Mouse (Mus musculus) thymus, adult 2 months (tissue): ENCODE measurements around the gene Tec. TPM values are rescaled to one million over a fixed set of nuclear protein-coding genes. Genes with fewer than 3 reads are reported as not detected.
A peak's percentile ranks its signal among the peaks of the same experiment; 100 is the strongest.

Source experiments
- DNase-seq: peaks from one replicate; pipeline ENCODE4 v3.0.0; 2021
- H3K27ac ChIP-seq: fragments of 200-500 bp; 2 replicates; pipeline ENCODE4 v1.5.1; 2012; ENCODE audit warnings: low read length, control low read depth; ENCODE audit not compliant: control insufficient read depth, insufficient read depth
- H3K27me3 ChIP-seq: fragments of 200-500 bp; 2 replicates; pipeline ENCODE4 v1.6.1; 2012; ENCODE audit warnings: mild to moderate bottlenecking, low read length, moderate library complexity, mixed read lengths; ENCODE audit not compliant: control insufficient read depth, insufficient read depth
- H3K36me3 ChIP-seq: fragments of 200-500 bp; 2 replicates; pipeline ENCODE4 v1.6.1; 2012; ENCODE audit warnings: mild to moderate bottlenecking, low read length, moderate library complexity; ENCODE audit not compliant: control insufficient read depth, insufficient read depth
- H3K4me1 ChIP-seq: fragments of 200-500 bp; replicated peaks from 2 replicates; pipeline ENCODE4 v1.6.1; 2012; ENCODE audit warnings: low read length; ENCODE audit not compliant: control insufficient read depth, insufficient read depth
- H3K4me3 ChIP-seq: fragments of 200-500 bp; 2 replicates; pipeline ENCODE4 v1.5.1; 2012; ENCODE audit warnings: mild to moderate bottlenecking, low read length, control low read depth, moderate library complexity; ENCODE audit not compliant: control insufficient read depth, insufficient read depth
- CTCF ChIP-seq: fragments of 200-500 bp; IDR thresholded peaks from 2 replicates; pipeline ENCODE4 v1.5.1; 2012; ENCODE audit warnings: mild to moderate bottlenecking, control low read depth, low read length, moderate library complexity, borderline replicate concordance; ENCODE audit not compliant: control insufficient read depth, poor library complexity, insufficient read depth; ENCODE audit errors: extremely low read depth
- POLR2A ChIP-seq: fragments of 200-500 bp; IDR thresholded peaks from 2 replicates; pipeline ENCODE4 v1.6.1; 2012; ENCODE audit warnings: mild to moderate bottlenecking, low read length, control low read depth, moderate library complexity; ENCODE audit not compliant: control insufficient read depth, poor library complexity, insufficient read depth; ENCODE audit errors: extremely low read depth
- WGBS: fragments of 180-500 bp; shearing (Covaris S2); methylation state at CpG from one replicate; pipeline ENCODE4 v1.1.7; 2018; 5-methylcytosine and 5-hydroxymethylcytosine counted together
- polyA plus RNA-seq: library from polyadenylated mRNA; depleted of rRNA; stranded (reverse); fragments of >200 nt; gene quantifications from 2 replicates; pipeline ENCODE4 v1.2.3, GENCODE M21; 2012; rRNA removed

Tec gene
- polyA plus RNA-seq, 1 experiment: 18.3 TPM

GRCm38 (mm10) chr5:72723429-72723828 lies 144.9 kb downstream of the Tec start:
- no peak for TF ChIP-seq CTCF
- 43% methylated on average over 2 of the region's 2 CpGs for WGBS
- Histone ChIP-seq H3K27ac (no peak overlapping the region), H3K4me1 (no peaks in the 10 kb centered on the region), H3K4me3 (no peak overlapping the region), H3K36me3 (peaks cover 42% of the 10 kb centered on the region), H3K27me3 (no peaks in the 10 kb centered on the region)
- no peak for DNase-seq

GRCm38 (mm10) chr5:72720587-72720986 lies 147.7 kb downstream of the Tec start:
- H3K4me3 ChIP-seq: no peak overlapping the region
- no peak overlapping the region for H3K27ac ChIP-seq
- TF ChIP-seq POLR2A (no peak), CTCF (no peak)
- peak; percentile 43 for DNase-seq
- no peaks in the 10 kb centered on the region for H3K27me3 ChIP-seq
- H3K4me1 ChIP-seq: no peaks in the 10 kb centered on the region
- 30% methylated on average over 7 of the region's 7 CpGs for WGBS
- H3K36me3 ChIP-seq: peaks cover 42% of the 10 kb centered on the region

DNA sequence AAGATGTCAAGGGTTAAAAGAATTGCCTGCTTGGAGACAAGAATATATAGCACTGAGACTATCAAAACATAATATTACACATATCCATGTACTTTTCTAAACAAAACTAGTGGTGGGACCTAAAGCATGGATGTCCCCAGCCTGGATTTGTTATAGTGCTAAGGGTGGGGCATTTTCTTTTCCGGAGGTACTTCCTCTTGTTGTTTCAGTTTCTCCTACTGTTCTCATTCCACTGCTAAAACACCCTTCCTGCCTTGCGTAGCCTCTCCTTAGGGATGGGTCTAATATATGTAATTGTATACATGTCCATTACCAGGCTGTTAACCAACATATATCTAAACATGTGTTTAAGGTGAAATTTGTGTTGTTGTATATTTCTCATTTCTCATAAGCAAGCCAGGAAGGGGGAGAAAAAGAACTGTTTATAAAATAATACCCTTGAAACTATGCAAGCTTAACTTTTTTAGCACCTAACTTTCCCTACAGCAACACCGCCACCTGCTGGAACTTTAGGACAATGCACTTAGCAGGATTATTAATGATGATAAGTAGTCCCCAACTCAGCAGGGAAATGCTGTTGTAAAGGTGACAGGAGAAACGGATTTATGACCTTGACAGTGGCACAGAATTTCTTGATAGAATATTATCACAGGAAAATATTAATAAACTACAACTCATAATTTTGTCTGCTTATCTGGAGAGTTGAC lies 157.6 kb downstream of the Tec start:
- Histone ChIP-seq H3K4me1 (no peaks in the 10 kb centered on the region), H3K27me3 (no peaks in the 10 kb centered on the region), H3K4me3 (no peak overlapping the region), H3K27ac (no peak overlapping the region), H3K36me3 (peaks cover 45% of the 10 kb centered on the region)
- no peak for TF ChIP-seq POLR2A
- no peak for TF ChIP-seq CTCF
- peak; percentile 70 for DNase-seq
- 29% methylated on average over 4 of the region's 4 CpGs for WGBS

DNA sequence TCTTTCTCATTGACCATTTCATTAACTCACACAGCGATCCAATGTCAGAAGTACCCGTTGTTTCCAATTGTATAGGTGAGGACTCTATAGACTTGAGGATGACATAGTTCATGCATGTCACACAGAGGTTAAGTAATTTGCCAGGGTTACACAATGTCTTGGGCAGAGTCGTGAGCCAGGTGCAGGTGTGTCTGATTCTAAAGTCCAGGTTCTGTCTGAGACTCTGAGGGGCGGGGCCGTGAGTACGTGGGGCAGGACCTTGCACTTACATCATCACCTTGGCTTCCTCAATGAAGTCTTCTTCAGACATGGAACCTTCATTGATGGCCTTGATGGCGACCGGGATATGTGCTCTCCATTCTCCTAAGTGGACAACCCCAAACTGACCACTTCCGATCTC lies 158.3 kb downstream of the Tec start:
- H3K4me1 ChIP-seq: no peaks in the 10 kb centered on the region
- no peaks in the 10 kb centered on the region for H3K27me3 ChIP-seq
- peaks cover 50% of the 10 kb centered on the region for H3K36me3 ChIP-seq
- no peak for DNase-seq
- no peak overlapping the region for H3K4me3 ChIP-seq
- TF ChIP-seq POLR2A (no peak), CTCF (no peak)
- WGBS: 93% methylated on average over 9 of the region's 9 CpGs
- no peak overlapping the region for H3K27ac ChIP-seq

DNA sequence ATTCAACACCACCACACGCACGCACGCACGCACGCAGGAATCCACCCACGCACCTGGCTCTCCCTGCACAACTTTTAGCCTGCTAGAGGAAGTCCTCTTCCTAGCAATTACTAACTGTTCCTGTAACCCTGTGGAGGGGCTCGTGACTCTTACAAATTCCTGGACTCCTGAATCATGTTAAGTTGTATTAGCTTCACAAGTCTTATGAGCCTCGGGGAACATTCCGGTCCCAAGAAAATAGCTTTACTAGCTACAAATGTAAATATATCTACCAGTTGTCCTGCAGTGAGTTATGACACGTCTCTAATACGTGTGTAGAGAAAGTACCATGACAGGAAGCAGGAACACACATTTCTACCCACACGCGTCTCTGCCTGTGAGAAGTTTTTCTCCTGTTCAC lies 158.8 kb downstream of the Tec start:
- WGBS: 61% methylated on average over 13 of the region's 13 CpGs
- no peak for TF ChIP-seq CTCF
- no peak for TF ChIP-seq POLR2A
- H3K27ac ChIP-seq: no peak overlapping the region

GRCm38 (mm10) chr5:72706722-72707121 lies 161.6 kb downstream of the Tec start:
- Histone ChIP-seq H3K27me3 (no peaks in the 10 kb centered on the region), H3K4me1 (no peaks in the 10 kb centered on the region), H3K36me3 (peaks cover 46% of the 10 kb centered on the region), H3K27ac (no peak overlapping the region), H3K4me3 (no peak overlapping the region)
- 93% methylated on average over 10 of the region's 10 CpGs for WGBS
- DNase-seq: no peak
- TF ChIP-seq CTCF (no peak), POLR2A (no peak)

More for the DNA sequence above, 158.8 kb downstream of the Tec start:
- no peak for DNase-seq
- no peak overlapping the region for H3K4me3 ChIP-seq
- H3K4me1 ChIP-seq: no peaks in the 10 kb centered on the region
- H3K36me3 ChIP-seq: peaks cover 51% of the 10 kb centered on the region
- no peaks in the 10 kb centered on the region for H3K27me3 ChIP-seq

DNA sequence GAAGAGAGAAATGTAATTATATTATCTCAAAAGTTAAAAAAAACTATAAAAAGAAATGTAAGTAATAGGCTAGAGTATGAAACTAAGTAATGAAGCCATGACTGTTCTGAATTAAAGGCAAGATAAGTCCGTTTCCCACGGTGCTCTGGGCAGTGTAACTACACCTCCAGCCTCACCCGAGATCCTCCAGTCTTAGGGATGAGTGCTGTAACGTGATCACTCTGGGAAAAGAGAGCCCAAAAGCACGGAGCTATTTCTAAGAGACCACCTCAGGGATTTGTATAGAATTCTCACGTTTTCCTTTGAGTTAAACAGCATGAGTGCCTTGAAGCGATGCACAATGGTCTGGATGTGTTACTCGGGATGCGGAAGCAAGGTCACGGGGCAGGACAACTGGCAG lies 162.2 kb downstream of the Tec start:
- 90% methylated on average over 10 of the region's 10 CpGs for WGBS
- peaks cover 45% of the 10 kb centered on the region for H3K36me3 ChIP-seq
- H3K4me1 ChIP-seq: no peaks in the 10 kb centered on the region
- no peaks in the 10 kb centered on the region for H3K27me3 ChIP-seq
- H3K27ac ChIP-seq: no peak overlapping the region
- no peak for DNase-seq
- no peak overlapping the region for H3K4me3 ChIP-seq
- no peak for TF ChIP-seq POLR2A
- no peak for TF ChIP-seq CTCF

Other genes starting within 250 kb of the Tec start
- gene Cnga1, start 224.2 kb downstream of the Tec start, polyA plus RNA-seq: 1.4 and 1.6 TPM in 2 replicates
- 1.6 and 1.7 TPM in 2 replicates for gene Nipal1, start 220.7 kb downstream of the Tec start, polyA plus RNA-seq
- gene Txk, start 115.7 kb downstream of the Tec start, polyA plus RNA-seq: 20.0 and 22.8 TPM in 2 replicates
- gene Slain2, start 45.8 kb upstream of the Tec start, polyA plus RNA-seq: 24.2 and 27.6 TPM in 2 replicates
- gene Gm10135, start 106.2 kb upstream of the Tec start, polyA plus RNA-seq: not detected in 2 replicates
- gene Slc10a4, start 138.4 kb upstream of the Tec start, polyA plus RNA-seq: 0.71 and 0.94 TPM in 2 replicates